Mouse (Mus musculus): ENCODE measurements at regions not wholly inside any gene's neighbourhood (a gene's known extent, or its start where the extent isn't known, plus 50 kb on each side); places are given as distances from the start of the nearest gene placed in this dataset.

DNA sequence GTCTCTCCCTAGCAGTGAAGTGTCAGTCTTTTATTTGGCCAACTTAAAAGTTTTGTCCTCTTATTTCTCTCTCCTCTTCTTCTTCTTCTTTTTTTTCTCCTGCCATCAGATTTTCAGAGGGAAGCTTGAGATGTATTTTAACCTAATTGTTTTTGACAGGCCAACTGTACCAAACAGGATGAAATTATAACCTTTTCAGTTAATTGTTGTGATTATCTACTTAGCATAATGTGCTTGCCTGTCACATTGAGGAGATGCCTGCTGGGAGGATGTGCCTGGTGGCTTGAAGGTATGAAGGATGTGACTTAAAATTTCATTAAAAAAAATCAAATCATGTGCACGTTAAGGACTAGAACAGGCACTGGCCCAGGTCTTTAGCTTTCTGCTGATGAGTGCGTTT is 527.9 kb upstream of the Ddx18 start:
- H3K9me3 ChIP-seq (ENCODE audit: control insufficient read depth, low read length) = no peaks in the 10 kb centered on the region
- WGBS = 69% methylated on average over 2 of the region's 2 CpGs
- H3K9ac ChIP-seq (replicated peaks; ENCODE audit: low read depth, low read length) = no peak overlapping the region
- H3K4me2 ChIP-seq (ENCODE audit: low read length) = no peak overlapping the region
- no peak for ATAC-seq
- H3K27me3 ChIP-seq (replicated peaks; ENCODE audit: control insufficient read depth, insufficient read depth, low read length) = no peaks in the 10 kb centered on the region
- H3K4me1 ChIP-seq (replicated peaks; ENCODE audit: control insufficient read depth, insufficient read depth, low read length) = no peaks in the 10 kb centered on the region
- no peak overlapping the region for H3K4me3 ChIP-seq (replicated peaks; ENCODE audit: low read length)
- no peaks in the 10 kb centered on the region for H3K36me3 ChIP-seq (ENCODE audit: control insufficient read depth, insufficient read depth)
- no peak overlapping the region for H3K27ac ChIP-seq (ENCODE audit: low read length)

DNA sequence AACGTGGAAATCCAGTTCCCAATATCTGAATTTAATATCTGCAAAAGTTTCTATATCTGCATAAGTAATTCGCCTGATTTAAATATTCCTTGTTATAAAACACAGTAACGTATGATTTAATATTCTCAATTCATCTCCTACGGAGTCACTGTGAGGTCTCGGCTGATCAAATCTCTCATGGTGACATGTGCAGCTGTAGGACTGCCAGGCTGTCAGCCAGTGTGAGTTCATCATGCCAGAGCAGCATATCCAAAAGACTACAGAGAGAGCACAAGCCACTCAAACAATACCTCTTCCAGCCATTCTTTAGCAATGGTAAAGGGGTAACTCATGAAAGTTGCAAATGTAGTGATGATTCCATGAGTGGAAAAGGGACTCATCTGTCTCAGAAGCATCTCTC is 514.7 kb upstream of the Ddx18 start:
- no peaks in the 10 kb centered on the region for H3K9me3 ChIP-seq (ENCODE audit: control insufficient read depth, low read length)
- H3K9ac ChIP-seq (replicated peaks; ENCODE audit: low read depth, low read length) = no peak overlapping the region
- H3K27me3 ChIP-seq (replicated peaks; ENCODE audit: control insufficient read depth, insufficient read depth, low read length) = no peaks in the 10 kb centered on the region
- no peak overlapping the region for H3K27ac ChIP-seq (ENCODE audit: low read length)
- no peak overlapping the region for H3K4me3 ChIP-seq (replicated peaks; ENCODE audit: low read length)
- ATAC-seq = no peak
- H3K4me2 ChIP-seq (ENCODE audit: low read length) = no peak overlapping the region
- no peaks in the 10 kb centered on the region for H3K4me1 ChIP-seq (replicated peaks; ENCODE audit: control insufficient read depth, insufficient read depth, low read length)
- no peaks in the 10 kb centered on the region for H3K36me3 ChIP-seq (ENCODE audit: control insufficient read depth, insufficient read depth)
- 78% methylated on average over 5 of the region's 5 CpGs for WGBS

- Histone ChIP-seq H3K4me1 (replicated peaks; ENCODE audit: control insufficient read depth, insufficient read depth, low read length) (no peaks in the 10 kb centered on the region), H3K4me2 (ENCODE audit: low read length) (no peak overlapping the region), H3K36me3 (ENCODE audit: control insufficient read depth, insufficient read depth) (no peaks in the 10 kb centered on the region), H3K27me3 (replicated peaks; ENCODE audit: control insufficient read depth, insufficient read depth, low read length) (no peaks in the 10 kb centered on the region), H3K9me3 (ENCODE audit: control insufficient read depth, low read length) (no peaks in the 10 kb centered on the region), H3K9ac (replicated peaks; ENCODE audit: low read depth, low read length) (no peak overlapping the region), H3K27ac (ENCODE audit: low read length) (no peak overlapping the region), H3K4me3 (replicated peaks; ENCODE audit: low read length) (no peak overlapping the region)
- WGBS = 82% methylated on average over 5 of the region's 5 CpGs
- ATAC-seq = no peak
These were observed 508.3 kb upstream of the Ddx18 start for GRCm38 (mm10) chr1:122076085-122076484.

GRCm38 (mm10) chr1:122055146-122055545 is 487.4 kb upstream of the Ddx18 start:
- Histone ChIP-seq H3K27ac (ENCODE audit: low read length) (no peak overlapping the region), H3K36me3 (ENCODE audit: control insufficient read depth, insufficient read depth) (no peaks in the 10 kb centered on the region), H3K4me2 (ENCODE audit: low read length) (no peak overlapping the region), H3K4me3 (replicated peaks; ENCODE audit: low read length) (no peak overlapping the region), H3K4me1 (replicated peaks; ENCODE audit: control insufficient read depth, insufficient read depth, low read length) (no peaks in the 10 kb centered on the region), H3K9ac (replicated peaks; ENCODE audit: low read depth, low read length) (no peak overlapping the region), H3K27me3 (replicated peaks; ENCODE audit: control insufficient read depth, insufficient read depth, low read length) (no peaks in the 10 kb centered on the region), H3K9me3 (ENCODE audit: control insufficient read depth, low read length) (no peaks in the 10 kb centered on the region)
- no peak for ATAC-seq
- WGBS = 79% methylated on average over 1 of the region's 1 CpGs

DNA sequence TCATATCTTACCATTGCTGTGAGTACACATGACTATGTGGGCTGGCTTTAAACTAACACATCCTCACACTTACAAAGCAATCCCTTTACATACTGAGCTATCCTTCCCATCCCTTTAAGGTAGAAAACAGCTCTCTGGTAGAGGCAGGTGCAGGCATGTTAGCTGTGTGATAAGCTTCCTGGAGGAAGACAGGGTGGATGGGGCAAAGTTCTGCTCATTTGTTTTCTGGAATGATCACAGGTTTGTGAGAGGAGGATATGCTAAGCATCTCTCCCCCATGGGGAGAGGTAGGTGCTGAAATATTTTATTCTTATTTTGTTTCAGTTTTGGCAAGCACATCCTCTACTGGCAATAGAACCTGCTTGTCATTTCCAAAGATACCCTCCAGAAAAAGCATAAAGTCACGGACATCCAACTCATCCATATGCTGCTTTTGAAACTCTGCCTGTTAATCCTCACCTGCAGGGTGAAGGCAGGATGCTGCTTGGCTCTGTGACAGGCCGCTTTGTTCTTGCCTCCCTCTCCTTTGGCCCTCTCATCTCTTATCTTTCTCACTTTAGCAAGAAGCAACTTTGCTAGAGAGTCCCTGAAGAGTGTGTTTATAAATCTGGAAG is 480.4 kb upstream of the Ddx18 start:
- 58% methylated on average over 2 of the region's 2 CpGs for whole genome bisulfite sequencing
- no peak for ATAC-seq

DNA sequence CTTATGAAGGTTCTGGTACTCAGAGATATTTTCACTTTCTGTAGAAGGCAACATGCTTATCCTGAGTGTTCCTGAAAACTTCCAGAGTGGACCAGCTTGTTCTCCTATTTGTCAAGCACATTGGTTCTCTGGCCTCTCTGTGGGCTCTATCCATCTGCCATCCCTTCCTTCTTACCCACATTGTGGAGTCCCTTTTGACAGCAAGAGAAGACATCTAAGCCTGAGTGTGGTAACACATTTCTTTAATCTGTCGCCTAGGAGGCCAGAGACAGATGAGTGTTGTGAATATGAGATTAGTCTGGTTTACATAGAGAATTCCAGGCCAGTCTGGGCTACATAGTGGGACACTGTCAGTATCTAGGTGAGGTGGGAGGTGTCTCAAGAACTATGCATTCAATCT is 476.1 kb upstream of the Ddx18 start:
- Histone ChIP-seq H3K27me3 (replicated peaks; ENCODE audit: control insufficient read depth, insufficient read depth, low read length) (no peaks in the 10 kb centered on the region), H3K9ac (replicated peaks; ENCODE audit: low read depth, low read length) (no peak overlapping the region), H3K27ac (ENCODE audit: low read length) (no peak overlapping the region), H3K36me3 (ENCODE audit: control insufficient read depth, insufficient read depth) (no peaks in the 10 kb centered on the region), H3K4me2 (ENCODE audit: low read length) (no peak overlapping the region), H3K9me3 (ENCODE audit: control insufficient read depth, low read length) (no peaks in the 10 kb centered on the region), H3K4me1 (replicated peaks; ENCODE audit: control insufficient read depth, insufficient read depth, low read length) (no peaks in the 10 kb centered on the region), H3K4me3 (replicated peaks; ENCODE audit: low read length) (no peak overlapping the region)
- ATAC-seq = no peak
- 75% methylated on average over 1 of the region's 1 CpGs for WGBS

More for the DNA sequence above, 480.4 kb upstream of the Ddx18 start:
- Histone ChIP-seq H3K27ac (ENCODE audit: low read length) (no peak overlapping the region), H3K4me3 (replicated peaks; ENCODE audit: low read length) (no peak overlapping the region), H3K4me1 (replicated peaks; ENCODE audit: control insufficient read depth, insufficient read depth, low read length) (no peaks in the 10 kb centered on the region), H3K9me3 (ENCODE audit: control insufficient read depth, low read length) (no peaks in the 10 kb centered on the region), H3K9ac (replicated peaks; ENCODE audit: low read depth, low read length) (no peak overlapping the region), H3K36me3 (ENCODE audit: control insufficient read depth, insufficient read depth) (no peaks in the 10 kb centered on the region), H3K4me2 (ENCODE audit: low read length) (no peak overlapping the region), H3K27me3 (replicated peaks; ENCODE audit: control insufficient read depth, insufficient read depth, low read length) (no peaks in the 10 kb centered on the region)

DNA sequence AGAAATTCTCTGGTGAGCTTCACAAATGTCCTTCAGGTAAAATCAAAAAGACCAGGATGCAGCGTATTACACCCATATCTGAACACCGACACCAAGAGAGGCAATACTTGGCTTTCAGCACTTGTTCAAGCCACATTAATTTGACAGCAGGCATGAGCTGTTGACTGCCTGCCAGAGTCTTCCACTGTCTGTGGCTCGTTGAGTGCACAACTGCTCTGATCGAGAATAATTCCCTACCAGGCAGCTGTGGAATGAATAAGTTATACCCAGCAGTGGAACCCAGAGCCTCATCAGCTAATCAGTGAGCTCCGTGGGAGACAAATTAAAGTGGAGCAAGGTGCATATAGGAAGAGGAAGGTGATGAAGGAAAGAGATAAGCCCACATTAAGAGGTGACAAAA is 475.3 kb upstream of the Ddx18 start:
- H3K4me1 ChIP-seq (replicated peaks; ENCODE audit: control insufficient read depth, insufficient read depth, low read length) = no peaks in the 10 kb centered on the region
- H3K4me3 ChIP-seq (replicated peaks; ENCODE audit: low read length) = no peak overlapping the region
- no peaks in the 10 kb centered on the region for H3K36me3 ChIP-seq (ENCODE audit: control insufficient read depth, insufficient read depth)
- H3K27ac ChIP-seq (ENCODE audit: low read length) = no peak overlapping the region
- H3K27me3 ChIP-seq (replicated peaks; ENCODE audit: control insufficient read depth, insufficient read depth, low read length) = no peaks in the 10 kb centered on the region
- no peaks in the 10 kb centered on the region for H3K9me3 ChIP-seq (ENCODE audit: control insufficient read depth, low read length)
- no peak overlapping the region for H3K9ac ChIP-seq (replicated peaks; ENCODE audit: low read depth, low read length)
- 59% methylated on average over 5 of the region's 5 CpGs for WGBS
- ATAC-seq = no peak
- no peak overlapping the region for H3K4me2 ChIP-seq (ENCODE audit: low read length)

DNA sequence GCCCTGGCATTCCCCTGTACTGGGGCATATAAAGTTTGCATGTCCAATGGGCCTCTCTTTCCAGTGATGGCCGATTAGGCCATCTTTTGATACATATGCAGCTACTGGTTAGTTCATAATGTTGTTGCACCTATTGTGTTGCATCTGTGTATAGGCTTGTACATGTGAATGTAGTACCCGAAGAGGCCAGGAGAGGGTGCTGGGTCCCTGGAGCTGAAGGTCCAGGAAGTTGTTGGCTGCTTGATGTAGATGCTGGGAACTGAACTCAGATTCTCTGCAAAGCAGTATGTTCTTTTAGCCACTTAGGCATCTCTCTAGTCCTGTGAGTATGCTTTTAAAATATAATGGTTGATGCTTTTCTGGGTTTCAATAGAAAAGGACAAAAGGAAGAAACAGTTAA is 440.0 kb upstream of the Ddx18 start:
- Histone ChIP-seq H3K9me3 (ENCODE audit: control insufficient read depth, low read length) (no peaks in the 10 kb centered on the region), H3K4me2 (ENCODE audit: low read length) (no peak overlapping the region), H3K4me3 (replicated peaks; ENCODE audit: low read length) (no peak overlapping the region), H3K36me3 (ENCODE audit: control insufficient read depth, insufficient read depth) (no peaks in the 10 kb centered on the region), H3K27ac (ENCODE audit: low read length) (no peak overlapping the region), H3K9ac (replicated peaks; ENCODE audit: low read depth, low read length) (no peak overlapping the region), H3K27me3 (replicated peaks; ENCODE audit: control insufficient read depth, insufficient read depth, low read length) (no peaks in the 10 kb centered on the region), H3K4me1 (replicated peaks; ENCODE audit: control insufficient read depth, insufficient read depth, low read length) (no peaks in the 10 kb centered on the region)
- no peak for ATAC-seq
- whole genome bisulfite sequencing = 94% methylated on average over 2 of the region's 2 CpGs

GRCm38 (mm10) chr1:121996461-121996860 is 428.7 kb upstream of the Ddx18 start:
- H3K27me3 ChIP-seq (replicated peaks; ENCODE audit: control insufficient read depth, insufficient read depth, low read length) = no peaks in the 10 kb centered on the region
- no peak for ATAC-seq
- H3K9ac ChIP-seq (replicated peaks; ENCODE audit: low read depth, low read length) = no peak overlapping the region
- H3K9me3 ChIP-seq (ENCODE audit: control insufficient read depth, low read length) = no peaks in the 10 kb centered on the region
- H3K36me3 ChIP-seq (ENCODE audit: control insufficient read depth, insufficient read depth) = no peaks in the 10 kb centered on the region
- H3K4me1 ChIP-seq (replicated peaks; ENCODE audit: control insufficient read depth, insufficient read depth, low read length) = no peaks in the 10 kb centered on the region
- 61% methylated on average over 1 of the region's 1 CpGs for WGBS
- H3K27ac ChIP-seq (ENCODE audit: low read length) = no peak overlapping the region
- H3K4me2 ChIP-seq (ENCODE audit: low read length) = no peak overlapping the region
- H3K4me3 ChIP-seq (replicated peaks; ENCODE audit: low read length) = no peak overlapping the region

- Histone ChIP-seq H3K4me1 (replicated peaks; ENCODE audit: control insufficient read depth, insufficient read depth, low read length) (no peaks in the 10 kb centered on the region), H3K9ac (replicated peaks; ENCODE audit: low read depth, low read length) (no peak overlapping the region), H3K4me3 (replicated peaks; ENCODE audit: low read length) (no peak overlapping the region), H3K4me2 (ENCODE audit: low read length) (no peak overlapping the region), H3K27ac (ENCODE audit: low read length) (no peak overlapping the region), H3K36me3 (ENCODE audit: control insufficient read depth, insufficient read depth) (no peaks in the 10 kb centered on the region), H3K27me3 (replicated peaks; ENCODE audit: control insufficient read depth, insufficient read depth, low read length) (no peaks in the 10 kb centered on the region), H3K9me3 (ENCODE audit: control insufficient read depth, low read length) (no peaks in the 10 kb centered on the region)
- ATAC-seq = no peak
- WGBS = 80% methylated on average over 2 of the region's 2 CpGs
These were observed 422.9 kb upstream of the Ddx18 start for GRCm38 (mm10) chr1:121990653-121991052.

All from forebrain, embryonic 16.5 days (tissue).